ENCODE assay signal across 15 mouse cellular contexts in the genomic region with DNA sequence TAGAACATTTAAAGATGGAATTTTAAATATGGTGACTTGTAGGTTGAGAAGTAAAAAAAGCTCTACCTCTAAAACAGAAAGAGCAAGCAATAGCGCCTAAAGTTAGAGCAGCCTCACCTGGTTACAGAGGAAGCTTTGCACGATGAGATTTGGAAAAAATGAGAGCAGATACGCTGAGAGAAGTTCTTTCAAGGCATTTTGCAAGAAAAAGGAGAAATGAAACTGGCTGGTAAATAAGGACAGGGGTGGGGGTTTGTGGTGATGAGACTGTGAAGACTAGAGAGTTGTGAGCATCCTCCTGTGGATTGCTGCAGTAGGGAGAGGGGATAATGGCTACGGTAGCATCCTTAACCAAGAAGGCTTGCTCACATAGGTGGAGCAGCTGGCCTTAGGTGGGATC.
"Had no signal": no experiment of that assay in that cellular context is flagged by ENCODE, and none has a peak within 500 bp of the region (broad histone marks: within the 10 kb centered on the region; RNA-seq: fewer than 3 reads in every experiment).

No protein-coding gene starts in this region.

- H3K9me3 ChIP-seq: heart, embryonic 10.5 days; heart, embryonic 12.5 days; hindbrain, embryonic 10.5 days; intestine, embryonic 15.5 days; kidney, embryonic 15.5 days; limb, embryonic 10.5 days; limb, embryonic 12.5 days; liver, embryonic 13.5 days had no signal

- H3K36me3 ChIP-seq: heart, embryonic 10.5 days; heart, embryonic 12.5 days; hindbrain, embryonic 10.5 days; intestine, embryonic 15.5 days; kidney, embryonic 15.5 days; limb, embryonic 10.5 days; limb, embryonic 12.5 days; liver, embryonic 13.5 days had no signal

- H3K4me3 ChIP-seq: heart, embryonic 10.5 days; heart, embryonic 12.5 days; hindbrain, embryonic 10.5 days; intestine, embryonic 15.5 days; kidney, embryonic 15.5 days; layer of hippocampus, adult 2 months; left cerebral cortex, adult 2 months; limb, embryonic 10.5 days; limb, embryonic 12.5 days; liver, embryonic 13.5 days had no signal

- H3K4me2 ChIP-seq: heart, embryonic 12.5 days; hindbrain, embryonic 14.5 days; intestine, embryonic 15.5 days; kidney, embryonic 15.5 days; limb, embryonic 12.5 days; liver, embryonic 11.5 days; liver, embryonic 13.5 days had no signal

- H3K27me3 ChIP-seq: heart, embryonic 12.5 days; intestine, embryonic 15.5 days; kidney, embryonic 15.5 days; limb, embryonic 12.5 days; liver, embryonic 13.5 days had no signal

- H3K9ac ChIP-seq: heart, embryonic 12.5 days; hindbrain, embryonic 14.5 days; intestine, embryonic 15.5 days; kidney, embryonic 15.5 days; limb, embryonic 12.5 days; liver, embryonic 13.5 days had no signal

- ATAC-seq: inflammation-experienced regulatory T-cells, adult 6 months; intestine, postnatal 0 days had no signal

- H3K27ac ChIP-seq: heart, embryonic 10.5 days; hindbrain, embryonic 10.5 days; hindbrain, embryonic 14.5 days; intestine, embryonic 15.5 days; kidney, embryonic 15.5 days; kidney, postnatal 0 days; layer of hippocampus, adult 2 months; left cerebral cortex, adult 2 months; limb, embryonic 10.5 days; limb, embryonic 12.5 days; liver, embryonic 13.5 days had no signal

- H3K4me1 ChIP-seq: heart, embryonic 10.5 days; heart, embryonic 12.5 days; hindbrain, embryonic 10.5 days; intestine, embryonic 15.5 days; kidney, embryonic 15.5 days; limb, embryonic 10.5 days; limb, embryonic 12.5 days; liver, embryonic 13.5 days had no signal
